Mouse (Mus musculus): Measurements from ENCODE around the gene Timm29. TPM values are rescaled to one million over a fixed set of nuclear protein-coding genes. Genes with fewer than 3 reads are reported as not detected.

Timm29 gene
- 35.6 and 36.3 TPM in 2 replicates for polyA plus RNA-seq (2014; fragmentation: Nextera tagmentation; extraction: Ambion mirVana)

- peaks cover 49% of the 10 kb centered on the region for H3K36me3 ChIP-seq (ENCODE audit: insufficient read depth)
- DNase-seq: peak; percentile 99
- WGBS: under 1% methylated on average over 30 of the region's 30 CpGs
- H3K9me3 ChIP-seq (ENCODE audit: low read depth, low read length): no peaks in the 10 kb centered on the region
- no peaks in the 10 kb centered on the region for H3K27me3 ChIP-seq (ENCODE audit: insufficient read depth, low read length)
- peak within 1 kb of the TSS; percentile 91 for H3K4me2 ChIP-seq
- peak within 1 kb of the TSS; percentile 96 for H3K4me3 ChIP-seq (ENCODE audit: low read depth, low read length)
- peak; percentile 92 for ATAC-seq (ENCODE audit: insufficient read depth)
- H3K4me1 ChIP-seq (ENCODE audit: insufficient read depth): no peaks in the 10 kb centered on the region
- peak within 1 kb of the TSS; percentile 86 for H3K9ac ChIP-seq
- TF ChIP-seq CTCF (IDR thresholded peaks at IDR 0.05; ENCODE audit: low read depth): no peak
- H3K27ac ChIP-seq (ENCODE audit: low read depth): peak within 1 kb of the TSS; percentile 84
These were observed at the start of gene Timm29, which contains the start of gene Yipf2 for GRCm38 (mm10) chr9:21592703-21593121. Gene Timm29 (plus strand): TSS chr9:21592722. Gene Yipf2 (minus strand): TSS chr9:21592828.

DNA sequence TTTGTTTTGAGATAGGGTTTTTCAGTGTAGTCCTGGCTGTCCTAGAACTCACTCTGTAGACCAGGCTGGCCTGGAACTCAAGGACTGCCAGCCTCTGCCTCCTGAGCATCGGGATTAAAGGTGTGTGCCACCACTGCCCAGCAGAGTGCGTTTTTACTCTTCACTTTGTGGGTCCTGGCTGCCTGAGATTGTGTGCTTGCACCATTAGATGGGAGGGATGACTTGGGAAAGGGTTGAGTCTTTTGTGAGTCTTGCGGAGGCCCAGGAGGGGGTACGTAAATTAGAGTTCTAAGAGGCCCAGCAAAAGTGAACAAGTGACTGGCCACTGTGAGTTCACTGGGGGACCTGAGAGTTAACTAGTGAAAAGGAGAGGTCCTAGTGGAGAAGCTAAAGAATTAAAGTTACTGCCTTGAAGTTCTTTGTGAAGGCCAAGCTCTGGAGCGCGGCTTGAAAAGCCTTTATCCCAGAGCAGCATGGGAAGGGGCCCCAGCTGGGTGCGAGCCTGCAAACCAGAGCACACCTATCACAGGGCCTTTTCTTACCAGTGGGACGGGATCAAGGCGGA lies 47.1 kb upstream of the Timm29 start:
- WGBS: 7% methylated on average over 9 of the region's 9 CpGs
- peak; percentile 68 for ATAC-seq (ENCODE audit: insufficient read depth)

DNA sequence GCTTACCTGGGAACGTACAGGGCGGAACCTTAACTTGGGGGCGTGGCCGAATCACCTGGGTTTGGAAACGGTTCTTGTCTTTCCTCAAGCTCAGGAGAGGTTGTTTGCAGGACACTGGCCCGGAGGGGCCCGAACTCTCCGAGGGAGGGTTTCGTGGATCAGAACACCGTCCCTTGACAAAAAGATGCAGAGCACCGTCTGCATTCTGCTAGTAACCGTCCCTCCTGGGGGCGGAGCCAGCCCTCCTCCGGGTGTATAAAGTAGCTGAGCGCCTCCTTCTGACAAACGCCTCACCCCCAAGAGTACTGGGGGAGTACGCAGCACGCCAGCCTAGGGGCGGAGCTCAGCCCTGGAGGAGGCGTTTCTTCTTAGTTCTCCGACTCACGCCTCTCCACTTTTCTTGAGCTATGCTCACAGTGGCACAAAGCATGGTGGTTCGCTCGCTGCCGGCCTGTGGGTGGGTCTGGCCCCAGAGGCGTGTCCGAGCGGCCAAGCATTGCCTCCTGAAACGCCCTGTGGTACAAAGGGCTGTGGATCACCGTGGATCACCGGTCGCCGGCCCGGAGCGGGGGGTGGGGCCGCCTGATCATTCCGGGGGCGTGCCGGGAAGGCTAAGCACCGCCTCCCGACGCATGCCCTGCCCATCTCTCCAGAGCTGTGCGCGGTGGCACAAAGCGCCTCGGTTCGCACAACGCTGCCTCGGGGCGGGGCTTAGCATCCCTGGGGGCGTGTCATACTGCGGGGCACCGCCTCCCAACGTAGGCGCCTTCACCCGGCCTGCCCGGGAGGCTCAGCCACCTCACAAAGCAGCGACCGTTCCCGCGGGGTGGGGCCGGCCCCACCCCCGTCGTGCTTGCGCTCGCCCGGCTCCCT lies 46.4 kb upstream of the Timm29 start:
- Histone ChIP-seq H3K27me3 (ENCODE audit: insufficient read depth, low read length) (no peaks in the 10 kb centered on the region), H3K9me3 (ENCODE audit: low read depth, low read length) (no peaks in the 10 kb centered on the region), H3K27ac (ENCODE audit: low read depth) (peak overlapping the region; percentile 99), H3K4me1 (ENCODE audit: insufficient read depth) (0 out of 2 replicates have a peak, but pooled peaks cover 4% of the 10 kb centered on the region), H3K36me3 (ENCODE audit: insufficient read depth) (peaks cover 12% of the 10 kb centered on the region), H3K4me3 (ENCODE audit: low read depth, low read length) (peak overlapping the region; percentile 77), H3K9ac (peak overlapping the region; percentile 54), H3K4me2 (peak overlapping the region; percentile 76)
- peak; percentile 31 for TF ChIP-seq CTCF (IDR thresholded peaks at IDR 0.05; ENCODE audit: low read depth)
- DNase-seq (peak; percentile 100), ATAC-seq (ENCODE audit: insufficient read depth) (peak; percentile 94)
- under 1% methylated on average over 67 of the region's 67 CpGs for WGBS

More for the DNA sequence above, 47.1 kb upstream of the Timm29 start:
- no peak for DNase-seq
- no peaks in the 10 kb centered on the region for H3K27me3 ChIP-seq (ENCODE audit: insufficient read depth, low read length)
- TF ChIP-seq CTCF (IDR thresholded peaks at IDR 0.05; ENCODE audit: low read depth): peak; percentile 17; the same call in 1 of the 2 replicates
- peak overlapping the region; percentile 92 for H3K27ac ChIP-seq (ENCODE audit: low read depth)
- H3K36me3 ChIP-seq (ENCODE audit: insufficient read depth): peaks cover 9% of the 10 kb centered on the region
- 0 out of 2 replicates have a peak, but pooled peaks cover 4% of the 10 kb centered on the region for H3K4me1 ChIP-seq (ENCODE audit: insufficient read depth)
- H3K9ac ChIP-seq: peak overlapping the region; percentile 54
- H3K9me3 ChIP-seq (ENCODE audit: low read depth, low read length): no peaks in the 10 kb centered on the region
- H3K4me2 ChIP-seq: peak overlapping the region; percentile 76
- H3K4me3 ChIP-seq (ENCODE audit: low read depth, low read length): peak overlapping the region; percentile 77

DNA sequence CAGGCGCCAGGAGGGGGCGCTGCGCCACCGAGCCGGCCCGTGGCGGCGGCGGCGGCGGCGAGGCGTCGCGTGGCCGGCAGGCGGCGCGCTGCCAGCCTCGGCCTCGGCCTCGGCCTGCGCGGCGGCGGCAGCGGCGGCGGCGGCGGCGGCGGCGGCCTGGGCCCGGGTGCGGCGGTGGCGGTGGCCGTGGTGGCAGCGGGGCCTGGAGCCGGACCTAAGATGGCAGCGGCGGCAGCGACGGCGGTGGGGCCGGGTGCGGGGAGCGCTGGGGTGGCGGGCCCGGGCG lies 45.8 kb upstream of the Timm29 start, which contains the start of gene Carm1:
Gene Carm1 (plus strand): TSS at position 106 of the 286 bp plus-strand sequence.
- Histone ChIP-seq H3K9ac (peak within 1 kb of the TSS; percentile 96), H3K4me3 (ENCODE audit: low read depth, low read length) (peak within 1 kb of the TSS; percentile 77), H3K9me3 (ENCODE audit: low read depth, low read length) (no peaks in the 10 kb centered on the region), H3K27ac (ENCODE audit: low read depth) (peak within 1 kb of the TSS; percentile 99), H3K27me3 (ENCODE audit: insufficient read depth, low read length) (no peaks in the 10 kb centered on the region), H3K36me3 (ENCODE audit: insufficient read depth) (peaks cover 17% of the 10 kb centered on the region), H3K4me1 (ENCODE audit: insufficient read depth) (0 out of 2 replicates have a peak, but pooled peaks cover 4% of the 10 kb centered on the region), H3K4me2 (peak within 1 kb of the TSS; percentile 76)
- no peak for TF ChIP-seq CTCF (IDR thresholded peaks at IDR 0.05; ENCODE audit: low read depth)
- DNase-seq (no peak), ATAC-seq (ENCODE audit: insufficient read depth) (no peak)
- WGBS: under 1% methylated on average over 36 of the region's 52 CpGs

GRCm38 (mm10) chr9:21547075-21547941 lies 45.2 kb upstream of the Timm29 start:
- DNase-seq (peak; percentile 71), ATAC-seq (ENCODE audit: insufficient read depth) (peak; percentile 22)
- H3K4me2 ChIP-seq: peak overlapping the region; percentile 76
- no peaks in the 10 kb centered on the region for H3K27me3 ChIP-seq (ENCODE audit: insufficient read depth, low read length)
- under 1% methylated on average over 58 of the region's 66 CpGs for WGBS
- H3K9me3 ChIP-seq (ENCODE audit: low read depth, low read length): no peaks in the 10 kb centered on the region
- peak overlapping the region; percentile 77 for H3K4me3 ChIP-seq (ENCODE audit: low read depth, low read length)
- peaks cover 17% of the 10 kb centered on the region for H3K36me3 ChIP-seq (ENCODE audit: insufficient read depth)
- TF ChIP-seq CTCF (IDR thresholded peaks at IDR 0.05; ENCODE audit: low read depth): no peak
- 0 out of 2 replicates have a peak, but pooled peaks cover 4% of the 10 kb centered on the region for H3K4me1 ChIP-seq (ENCODE audit: insufficient read depth)
- H3K27ac ChIP-seq (ENCODE audit: low read depth): peak overlapping the region; percentile 99
- H3K9ac ChIP-seq: peak overlapping the region; percentile 96

GRCm38 (mm10) chr9:21551049-21551448 lies 41.5 kb upstream of the Timm29 start:
- H3K36me3 ChIP-seq (ENCODE audit: insufficient read depth): peaks cover 32% of the 10 kb centered on the region
- H3K9me3 ChIP-seq (ENCODE audit: low read depth, low read length): no peaks in the 10 kb centered on the region
- no peak overlapping the region for H3K4me2 ChIP-seq
- H3K27ac ChIP-seq (ENCODE audit: low read depth): no peak overlapping the region
- H3K4me3 ChIP-seq (ENCODE audit: low read depth, low read length): no peak overlapping the region
- no peak overlapping the region for H3K9ac ChIP-seq
- no peak for TF ChIP-seq CTCF (IDR thresholded peaks at IDR 0.05; ENCODE audit: low read depth)
- 87% methylated on average over 2 of the region's 2 CpGs for WGBS
- H3K27me3 ChIP-seq (ENCODE audit: insufficient read depth, low read length): no peaks in the 10 kb centered on the region
- ATAC-seq (ENCODE audit: insufficient read depth) (no peak), DNase-seq (no peak)
- 0 out of 2 replicates have a peak, but pooled peaks cover 4% of the 10 kb centered on the region for H3K4me1 ChIP-seq (ENCODE audit: insufficient read depth)
